Mouse (Mus musculus) forebrain, embryonic 11.5 days (tissue): ENCODE measurements around the gene Psmd9. TPM values are rescaled to one million over a fixed set of nuclear protein-coding genes. Genes with fewer than 3 reads are reported as not detected.
A peak's percentile ranks its signal among the peaks of the same experiment; 100 is the strongest.

Source experiments
- ATAC-seq: fragments of 200-750 bp; cut with Nextera tagmentation; replicated peaks from 2 replicates; pipeline ENCODE4 v1.8.0; 2017; ENCODE audit warnings: moderate TSS enrichment; ENCODE audit not compliant: low FRiP score
- DNase-seq: peaks from one replicate; pipeline ENCODE4 v3.0.0-alpha.2; 2017; ENCODE audit warnings: low spot score
- H3K27ac ChIP-seq: fragments of 300-500 bp; sonication (generic); 2 replicates; pipeline ENCODE4 v1.5.1; 2014; ENCODE audit warnings: low read depth, low read length
- H3K27me3 ChIP-seq: fragments of 300-500 bp; sonication (generic); 2 replicates; pipeline ENCODE4 v1.6.1; 2014; ENCODE audit warnings: mild to moderate bottlenecking, low read length, mixed read lengths; ENCODE audit not compliant: control insufficient read depth, insufficient read depth
- H3K36me3 ChIP-seq: fragments of 300-500 bp; sonication (generic); 2 replicates; pipeline ENCODE4 v1.6.1; 2014; ENCODE audit warnings: mild to moderate bottlenecking, low read length, moderate library complexity, mixed read lengths; ENCODE audit not compliant: control insufficient read depth, insufficient read depth
- H3K4me1 ChIP-seq: fragments of 300-500 bp; sonication (generic); replicated peaks from 2 replicates; pipeline ENCODE4 v1.6.1; 2014; ENCODE audit warnings: low read length, mixed read lengths; ENCODE audit not compliant: control insufficient read depth, insufficient read depth
- H3K4me2 ChIP-seq: fragments of 300-500 bp; sonication (generic); 2 replicates; pipeline ENCODE4 v1.6.1; 2014; ENCODE audit warnings: low read depth, mild to moderate bottlenecking, low read length, moderate library complexity, mixed read lengths; ENCODE audit not compliant: severe bottlenecking
- H3K4me3 ChIP-seq: fragments of 300-500 bp; sonication (generic); 2 replicates; pipeline ENCODE4 v1.5.1; 2014; ENCODE audit warnings: low read depth, low read length
- H3K9ac ChIP-seq: fragments of 300-500 bp; sonication (generic); 2 replicates; pipeline ENCODE4 v1.6.1; 2014; ENCODE audit warnings: low read length
- H3K9me3 ChIP-seq: fragments of 300-500 bp; sonication (generic); 2 replicates; pipeline ENCODE4 v1.6.1; 2016; ENCODE audit warnings: low read length, mixed read lengths; ENCODE audit not compliant: control insufficient read depth
- WGBS: fragments of 180-500 bp; shearing (Covaris S2); extraction: QIAGEN DNeasy Blood & Tissue Kit; methylation state at CpG from one replicate; pipeline ENCODE4 v1.1.7; 2014; 5-methylcytosine and 5-hydroxymethylcytosine counted together
- polyA plus RNA-seq: library from polyadenylated mRNA; unstranded; fragments of >200 nt; fragmentation: Nextera tagmentation; extraction: Ambion mirVana; gene quantifications from 2 replicates; pipeline ENCODE4 v1.2.1, GENCODE M21; 2014

Psmd9 gene
- polyA plus RNA-seq, 1 experiment from 2014 or later: 68.5 TPM

GRCm38 (mm10) chr5:123130030-123130813 lies 39.0 kb upstream of the Psmd9 start:
- Histone ChIP-seq H3K36me3 (no peaks in the 10 kb centered on the region), H3K27ac (no peak overlapping the region), H3K4me2 (no peak overlapping the region), H3K9me3 (no peaks in the 10 kb centered on the region), H3K4me1 (peaks cover 29% of the 10 kb centered on the region), H3K9ac (no peak overlapping the region), H3K27me3 (no peaks in the 10 kb centered on the region), H3K4me3 (no peak overlapping the region)
- no peak for DNase-seq
- ATAC-seq: no peak
- 94% methylated on average over 9 of the region's 9 CpGs for whole genome bisulfite sequencing

GRCm38 (mm10) chr5:123130814-123131148 lies 38.4 kb upstream of the Psmd9 start:
- Histone ChIP-seq H3K36me3 (no peaks in the 10 kb centered on the region), H3K4me3 (no peak overlapping the region), H3K9me3 (no peaks in the 10 kb centered on the region), H3K4me1 (peaks cover 35% of the 10 kb centered on the region), H3K4me2 (no peak overlapping the region), H3K9ac (no peak overlapping the region), H3K27ac (no peak overlapping the region), H3K27me3 (no peaks in the 10 kb centered on the region)
- 88% methylated on average over 5 of the region's 5 CpGs for WGBS
- ATAC-seq: no peak
- no peak for DNase-seq

- Histone ChIP-seq H3K36me3 (no peaks in the 10 kb centered on the region), H3K27ac (peak within 1 kb of the TSS; percentile 39; the same call in 1 of the 2 replicates), H3K4me2 (peak within 1 kb of the TSS; percentile 63), H3K4me3 (peak within 1 kb of the TSS; percentile 25), H3K9ac (peak within 1 kb of the TSS; percentile 53), H3K4me1 (peaks cover 50% of the 10 kb centered on the region), H3K9me3 (no peaks in the 10 kb centered on the region), H3K27me3 (no peaks in the 10 kb centered on the region)
- WGBS: 3% methylated on average over 44 of the region's 44 CpGs
- peak; percentile 88 for DNase-seq
- peak; percentile 45 for ATAC-seq
These were observed 36.7 kb upstream of the Psmd9 start, which contains the start of gene Rhof for GRCm38 (mm10) chr5:123132308-123133071. Gene Rhof, minus strand, starts transcription at chr5:123132692.

- no peaks in the 10 kb centered on the region for H3K9me3 ChIP-seq
- DNase-seq (peak; percentile 93), ATAC-seq (no peak)
- H3K27me3 ChIP-seq: no peaks in the 10 kb centered on the region
- WGBS: 17% methylated on average over 18 of the region's 18 CpGs
- peak overlapping the region; percentile 38; the same call in 1 of the 2 replicates for H3K4me2 ChIP-seq
- no peaks in the 10 kb centered on the region for H3K36me3 ChIP-seq
- peaks cover 56% of the 10 kb centered on the region for H3K4me1 ChIP-seq
- H3K27ac ChIP-seq: peak overlapping the region; percentile 39; the same call in 1 of the 2 replicates
- no peak overlapping the region for H3K4me3 ChIP-seq
- no peak overlapping the region for H3K9ac ChIP-seq
These were observed 36.0 kb upstream of the Psmd9 start for GRCm38 (mm10) chr5:123133083-123133783.

- H3K4me2 ChIP-seq: peak overlapping the region; percentile 38; the same call in 1 of the 2 replicates
- DNase-seq: no peak
- ATAC-seq: no peak
- H3K27me3 ChIP-seq: no peaks in the 10 kb centered on the region
- peak overlapping the region; percentile 39 for H3K27ac ChIP-seq
- H3K9ac ChIP-seq: no peak overlapping the region
- no peak overlapping the region for H3K4me3 ChIP-seq
- WGBS: 21% methylated on average over 7 of the region's 7 CpGs
- peaks cover 57% of the 10 kb centered on the region for H3K4me1 ChIP-seq
- H3K9me3 ChIP-seq: no peaks in the 10 kb centered on the region
- no peaks in the 10 kb centered on the region for H3K36me3 ChIP-seq
These were observed 35.4 kb upstream of the Psmd9 start for GRCm38 (mm10) chr5:123133784-123134143.

- Histone ChIP-seq H3K27ac (peak overlapping the region; percentile 100), H3K4me1 (peaks cover 57% of the 10 kb centered on the region), H3K36me3 (no peaks in the 10 kb centered on the region), H3K9me3 (no peaks in the 10 kb centered on the region), H3K9ac (peak overlapping the region; percentile 100), H3K4me3 (peak overlapping the region; percentile 93; the same call in 1 of the 2 replicates), H3K4me2 (peak overlapping the region; percentile 100), H3K27me3 (no peaks in the 10 kb centered on the region)
- no peak for DNase-seq
- no peak for ATAC-seq
- 32% methylated on average over 13 of the region's 13 CpGs for WGBS
These were observed 34.9 kb upstream of the Psmd9 start for GRCm38 (mm10) chr5:123134186-123134874.

- Histone ChIP-seq H3K36me3 (no peaks in the 10 kb centered on the region), H3K4me1 (peaks cover 57% of the 10 kb centered on the region), H3K27ac (peak overlapping the region; percentile 100), H3K9me3 (no peaks in the 10 kb centered on the region), H3K27me3 (no peaks in the 10 kb centered on the region), H3K4me3 (peak overlapping the region; percentile 93), H3K4me2 (peak overlapping the region; percentile 100), H3K9ac (peak overlapping the region; percentile 100)
- DNase-seq (no peak), ATAC-seq (no peak)
- WGBS: 20% methylated on average over 8 of the region's 8 CpGs
These were observed 34.3 kb upstream of the Psmd9 start for GRCm38 (mm10) chr5:123134875-123135382.
